ENCODE assay signal across 16 mouse cellular contexts in the genomic region with DNA sequence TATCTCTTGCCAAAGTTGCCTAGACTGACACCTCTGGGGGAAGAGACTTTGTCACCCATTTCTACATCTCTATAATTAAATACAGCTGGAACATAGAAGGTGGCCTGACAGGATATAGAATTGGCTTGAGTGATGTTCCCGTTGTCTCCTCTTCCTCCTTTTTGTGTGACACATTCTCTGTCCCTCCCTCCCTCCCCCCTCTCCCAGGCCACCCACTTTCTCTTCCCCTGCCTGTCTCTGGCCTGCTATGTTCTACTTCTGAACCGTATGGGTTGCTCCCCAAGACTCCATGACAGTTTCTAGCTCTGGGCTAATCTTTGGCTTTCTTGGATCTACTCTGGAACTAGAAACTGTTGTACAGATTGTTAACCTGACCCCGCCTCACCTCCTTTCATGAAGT.
"Had no signal": no experiment of that assay in that cellular context is flagged by ENCODE, and none has a peak within 500 bp of the region (broad histone marks: within the 10 kb centered on the region; RNA-seq: fewer than 3 reads in every experiment).

No protein-coding gene starts in this region.

- DNase-seq: gastrocnemius, postnatal 14 days; gastrocnemius, postnatal 36 days; heart, adult 18-20 months; heart, postnatal 14 days; heart, postnatal 36 days; kidney, adult 11 months; kidney, adult 2 months; kidney, adult 9 months; kidney, postnatal 14 days; kidney, postnatal 36 days; layer of hippocampus, adult 9-11 months; layer of hippocampus, postnatal 36 days; left cerebral cortex, postnatal 4 days had no signal

- ATAC-seq: hindbrain, postnatal 0 days; intestine, embryonic 16.5 days; liver, embryonic 12.5 days had no signal
